ENCODE assay signal across 8 mouse cellular contexts in genomic region chr1:40266431-40267260, GRCm38 (mm10). TPM values are rescaled to one million over a fixed set of nuclear protein-coding genes. Genes with fewer than 3 reads are reported as not detected.
DNase-seq lines count a peak whose midpoint lies in the region; ATAC-seq and TF ChIP-seq lines count a peak whose summit lies in the region.

No protein-coding gene starts in this region.

- H3K9me3 ChIP-seq in heart, embryonic 12.5 days (replicated peaks): no peaks in the 10 kb centered on the region
- no peaks in the 10 kb centered on the region for H3K9me3 ChIP-seq in kidney, postnatal 0 days (replicated peaks; ENCODE audit: low read length)
- no peaks in the 10 kb centered on the region for H3K9me3 ChIP-seq in liver, embryonic 11.5 days (ENCODE audit: control insufficient read depth, low read length)
- H3K9me3 ChIP-seq in neural tube, embryonic 12.5 days: no peaks in the 10 kb centered on the region
- no peaks in the 10 kb centered on the region for H3K9me3 ChIP-seq in stomach, embryonic 16.5 days (replicated peaks; ENCODE audit: control insufficient read depth, low read length)

- no peak for TF ChIP-seq POLR2A in brain, embryonic 14.5 days (IDR thresholded peaks at IDR 0.05; ENCODE audit: borderline replicate concordance, extremely low read depth, insufficient read depth, insufficient read length, poor library complexity, severe bottlenecking)

- peak overlapping the region; percentile 75 for H3K4me2 ChIP-seq in heart, embryonic 12.5 days
- peak overlapping the region; percentile 71 for H3K4me2 ChIP-seq in kidney, postnatal 0 days (ENCODE audit: low read length)
- H3K4me2 ChIP-seq in liver, embryonic 11.5 days: peak overlapping the region; percentile 58
- peak overlapping the region; percentile 82 for H3K4me2 ChIP-seq in neural tube, embryonic 12.5 days (replicated peaks)
- H3K4me2 ChIP-seq in stomach, embryonic 16.5 days (ENCODE audit: low read depth, low read length): peak overlapping the region; percentile 87

- 2% methylated on average over 36 of the region's 36 CpGs for whole genome bisulfite sequencing in heart, embryonic 12.5 days
- under 1% methylated on average over 35 of the region's 36 CpGs for WGBS in kidney, postnatal 0 days
- WGBS in liver, embryonic 11.5 days: 8% methylated on average over 36 of the region's 36 CpGs
- WGBS in neural tube, embryonic 12.5 days: 4% methylated on average over 36 of the region's 36 CpGs
- 2% methylated on average over 36 of the region's 36 CpGs for WGBS in stomach, embryonic 16.5 days

- TF ChIP-seq CTCF in brain, embryonic 14.5 days (IDR thresholded peaks at IDR 0.05; ENCODE audit: borderline replicate concordance, extremely low read depth, insufficient read depth, insufficient read length): no peak
- no peak for TF ChIP-seq CTCF in kidney, postnatal 0 days (IDR thresholded peaks at IDR 0.05; ENCODE audit: low read depth)

- peak overlapping the region; percentile 76 for H3K9ac ChIP-seq in heart, embryonic 12.5 days
- peak overlapping the region; percentile 67 for H3K9ac ChIP-seq in kidney, postnatal 0 days (ENCODE audit: low read depth, low read length)
- peak overlapping the region; percentile 61 for H3K9ac ChIP-seq in liver, embryonic 11.5 days (ENCODE audit: low read depth, low read length)
- H3K9ac ChIP-seq in neural tube, embryonic 12.5 days: peak overlapping the region; percentile 61
- peak overlapping the region; percentile 86 for H3K9ac ChIP-seq in stomach, embryonic 16.5 days (ENCODE audit: low read length)

- H3K4me3 ChIP-seq in heart, embryonic 12.5 days: peak overlapping the region; percentile 56
- peak overlapping the region; percentile 45 for H3K4me3 ChIP-seq in kidney, postnatal 0 days (replicated peaks; ENCODE audit: low read depth, low read length)
- H3K4me3 ChIP-seq in liver, embryonic 11.5 days (ENCODE audit: low read depth, low read length): peak overlapping the region; percentile 47
- H3K4me3 ChIP-seq in neural tube, embryonic 12.5 days: peak overlapping the region; percentile 43
- peak overlapping the region; percentile 62 for H3K4me3 ChIP-seq in stomach, embryonic 16.5 days (replicated peaks; ENCODE audit: low read length)

- ATAC-seq in erythroid progenitor cell, adult 5-6 weeks (replicated peaks; ENCODE audit: low FRiP score, poor library complexity, severe bottlenecking): peak; percentile 62
- peak; percentile 86 for ATAC-seq in heart, embryonic 12.5 days (ENCODE audit: insufficient number of reproducible peaks, low FRiP score)
- peak; percentile 89 for ATAC-seq in kidney, postnatal 0 days (replicated peaks; ENCODE audit: low FRiP score, low read depth)
- ATAC-seq in liver, embryonic 11.5 days (replicated peaks; ENCODE audit: low FRiP score): peak; percentile 74
- ATAC-seq in neural tube, embryonic 12.5 days (ENCODE audit: low FRiP score, low read depth): peak; percentile 77
- peak; percentile 87 for ATAC-seq in stomach, embryonic 16.5 days (ENCODE audit: insufficient read depth, low FRiP score)

- no peaks in the 10 kb centered on the region for H3K27me3 ChIP-seq in heart, embryonic 12.5 days (replicated peaks)
- no peaks in the 10 kb centered on the region for H3K27me3 ChIP-seq in kidney, postnatal 0 days (ENCODE audit: insufficient read depth, low read length)
- H3K27me3 ChIP-seq in liver, embryonic 11.5 days (replicated peaks; ENCODE audit: control insufficient read depth, insufficient read depth, low read length): peaks cover 4% of the 10 kb centered on the region; the same call in 1 of the 2 replicates
- no peaks in the 10 kb centered on the region for H3K27me3 ChIP-seq in neural tube, embryonic 12.5 days (replicated peaks)
- no peaks in the 10 kb centered on the region for H3K27me3 ChIP-seq in stomach, embryonic 16.5 days (ENCODE audit: control insufficient read depth, insufficient read depth, low read length)

- H3K4me1 ChIP-seq in heart, embryonic 12.5 days (replicated peaks): peaks cover 14% of the 10 kb centered on the region
- no peaks in the 10 kb centered on the region for H3K4me1 ChIP-seq in kidney, postnatal 0 days (replicated peaks; ENCODE audit: insufficient read depth, low read length)
- peaks cover 7% of the 10 kb centered on the region; the same call in 1 of the 2 replicates for H3K4me1 ChIP-seq in liver, embryonic 11.5 days (replicated peaks; ENCODE audit: control insufficient read depth, insufficient read depth, low read length)
- peaks cover 9% of the 10 kb centered on the region for H3K4me1 ChIP-seq in neural tube, embryonic 12.5 days
- peaks cover 19% of the 10 kb centered on the region for H3K4me1 ChIP-seq in stomach, embryonic 16.5 days (ENCODE audit: control insufficient read depth, insufficient read depth, low read length)

- peak overlapping the region; percentile 2; the same call in 1 of the 2 replicates for H3K27ac ChIP-seq in heart, embryonic 12.5 days (ENCODE audit: poor library complexity, severe bottlenecking)
- peak overlapping the region; percentile 44; the same call in 1 of the 2 replicates for H3K27ac ChIP-seq in kidney, postnatal 0 days
- H3K27ac ChIP-seq in liver, embryonic 11.5 days (ENCODE audit: low read depth, low read length): no peak overlapping the region
- H3K27ac ChIP-seq in neural tube, embryonic 12.5 days: no peak overlapping the region
- peak overlapping the region; percentile 36 for H3K27ac ChIP-seq in stomach, embryonic 16.5 days (ENCODE audit: low read length)

- H3K36me3 ChIP-seq in heart, embryonic 12.5 days: no peaks in the 10 kb centered on the region
- no peaks in the 10 kb centered on the region for H3K36me3 ChIP-seq in kidney, postnatal 0 days (ENCODE audit: insufficient read depth, low read length)
- no peaks in the 10 kb centered on the region for H3K36me3 ChIP-seq in liver, embryonic 11.5 days (ENCODE audit: control insufficient read depth, insufficient read depth, low read length)
- no peaks in the 10 kb centered on the region for H3K36me3 ChIP-seq in neural tube, embryonic 12.5 days
- no peaks in the 10 kb centered on the region for H3K36me3 ChIP-seq in stomach, embryonic 16.5 days (ENCODE audit: control insufficient read depth, insufficient read depth, low read length)

- DNase-seq in CD4-positive helper T cell, adult 2 months (ENCODE audit: low read depth, low spot score): peak; percentile 54
- DNase-seq in brain, embryonic 14.5 days (ENCODE audit: low read depth): peak; percentile 77
- peak; percentile 83 for DNase-seq in kidney, postnatal 0 days (ENCODE audit: low spot score)
- peak; percentile 56 for DNase-seq in liver, embryonic 11.5 days (ENCODE audit: low spot score)

RNA-seq across cellular contexts. Expression of gene Il1r1, which starts 41.8 kb away (rescaled TPM):
- 0.54 and 0.72 TPM in 2 replicates for polyA plus RNA-seq in brain, embryonic 14.5 days (2012; rRNA removed)
- 4.7 and 5.0 TPM in 2 replicates for total RNA-seq in erythroid progenitor cell, adult 5-6 weeks (2015; ENCODE audit: low replicate concordance)
- total RNA-seq in erythroid progenitor cell, adult 5-6 weeks (2017; ENCODE audit: low replicate concordance): 5.8 and 9.7 TPM in 2 replicates
- polyA plus RNA-seq in heart, embryonic 12.5 days (2016; fragmentation: Nextera tagmentation; extraction: Ambion mirVana): 7.9 and 8.7 TPM in 2 replicates
- polyA plus RNA-seq in kidney, postnatal 0 days (2015; fragmentation: Nextera tagmentation; extraction: Ambion mirVana): 5.6 and 6.1 TPM in 2 replicates
- polyA plus RNA-seq in liver, embryonic 11.5 days (2014; fragmentation: Nextera tagmentation; extraction: Ambion mirVana): 22.0 and 23.8 TPM in 2 replicates
- 0.66 and 1.3 TPM in 2 replicates for polyA plus RNA-seq in neural tube, embryonic 12.5 days (2016; fragmentation: Nextera tagmentation; extraction: Ambion mirVana)
- 11.4 and 12.3 TPM in 2 replicates for polyA plus RNA-seq in stomach, embryonic 16.5 days (2015; fragmentation: Nextera tagmentation; extraction: Ambion mirVana)

RNA-seq across cellular contexts. Expression of gene Il1rl2, which starts 57.8 kb away (rescaled TPM):
- polyA plus RNA-seq in brain, embryonic 14.5 days (2012; rRNA removed): 1.2 and 1.5 TPM in 2 replicates
- 2.5 and 3.4 TPM in 2 replicates for total RNA-seq in erythroid progenitor cell, adult 5-6 weeks (2015; ENCODE audit: low replicate concordance)
- 2.8 TPM in 1 of 2 replicates, not detected in the other for total RNA-seq in erythroid progenitor cell, adult 5-6 weeks (2017; ENCODE audit: low replicate concordance)
- polyA plus RNA-seq in heart, embryonic 12.5 days (2016; fragmentation: Nextera tagmentation; extraction: Ambion mirVana): 3.6 and 3.7 TPM in 2 replicates
- 7.5 and 7.8 TPM in 2 replicates for polyA plus RNA-seq in kidney, postnatal 0 days (2015; fragmentation: Nextera tagmentation; extraction: Ambion mirVana)
- polyA plus RNA-seq in liver, embryonic 11.5 days (2014; fragmentation: Nextera tagmentation; extraction: Ambion mirVana): 1.7 TPM in 2 replicates
- 1.4 and 2.0 TPM in 2 replicates for polyA plus RNA-seq in neural tube, embryonic 12.5 days (2016; fragmentation: Nextera tagmentation; extraction: Ambion mirVana)
- 12.0 and 15.5 TPM in 2 replicates for polyA plus RNA-seq in stomach, embryonic 16.5 days (2015; fragmentation: Nextera tagmentation; extraction: Ambion mirVana)

Comparison
In these comparisons a context has a peak if more than half of its experiments do, and no peak if none do; other contexts are left out.
1. H3K27ac ChIP-seq: peak in heart, embryonic 12.5 days (single experiment), kidney, postnatal 0 days (single experiment) and stomach, embryonic 16.5 days (single experiment); none in liver, embryonic 11.5 days (single experiment) and neural tube, embryonic 12.5 days (single experiment).
2. Peak in every context shown above with its lines, with median percentiles within 50 percentile points of each other: DNase-seq, ATAC-seq, H3K4me2 ChIP-seq, H3K4me3 ChIP-seq and H3K9ac ChIP-seq.